Mouse (Mus musculus): ENCODE data around the gene Aars.

- TF ChIP-seq HCFC1 (IDR thresholded peaks at IDR 0.05; ENCODE audit: borderline replicate concordance, insufficient read depth, low read length) (no peak), CHD2 (IDR thresholded peaks at IDR 0.05; ENCODE audit: low read depth, low read length) (no peak)
Observed at GRCm38 (mm10) chr8:111062072-111062757, 29.3 kb downstream of the Aars start.

Measured in ES-E14 (cell line).